ENCODE assay signal across 13 mouse cellular contexts in genomic region chr10:39389451-39389891, GRCm38 (mm10). TPM values are rescaled to one million over a fixed set of nuclear protein-coding genes. Genes with fewer than 3 reads are reported as not detected.
DNase-seq lines count a peak whose midpoint lies in the region; ATAC-seq and TF ChIP-seq lines count a peak whose summit lies in the region.
"Had no signal": no experiment of that assay in that cellular context is flagged by ENCODE, and none has a peak within 500 bp of the region (broad histone marks: within the 10 kb centered on the region; RNA-seq: fewer than 3 reads in every experiment).

No protein-coding gene starts in this region.

- H3K36me3 ChIP-seq in forebrain, embryonic 13.5 days (ENCODE audit: poor library complexity, severe bottlenecking) = peaks cover 18% of the 10 kb centered on the region
- peaks cover 17% of the 10 kb centered on the region for H3K36me3 ChIP-seq in forebrain, embryonic 10.5 days (replicated peaks)
- H3K36me3 ChIP-seq in heart, embryonic 15.5 days = peaks cover 12% of the 10 kb centered on the region
- peaks cover 6% of the 10 kb centered on the region for H3K36me3 ChIP-seq in neural tube, embryonic 15.5 days

- H3K9ac ChIP-seq in forebrain, embryonic 13.5 days = no peak overlapping the region
- no peak overlapping the region for H3K9ac ChIP-seq in heart, embryonic 15.5 days
- no peak overlapping the region for H3K9ac ChIP-seq in neural tube, embryonic 15.5 days (replicated peaks)

- no peaks in the 10 kb centered on the region for H3K9me3 ChIP-seq in forebrain, embryonic 13.5 days (replicated peaks)
- H3K9me3 ChIP-seq in forebrain, embryonic 10.5 days = peaks cover 3% of the 10 kb centered on the region; the same call in 1 of the 2 replicates
- H3K9me3 ChIP-seq in heart, embryonic 15.5 days (replicated peaks) = no peaks in the 10 kb centered on the region
- H3K9me3 ChIP-seq in neural tube, embryonic 15.5 days (replicated peaks) = no peaks in the 10 kb centered on the region

- H3K4me3 ChIP-seq in forebrain, embryonic 13.5 days = no peak overlapping the region
- no peak overlapping the region for H3K4me3 ChIP-seq in forebrain, embryonic 10.5 days
- no peak overlapping the region for H3K4me3 ChIP-seq in left cerebral cortex, adult 2 months
- H3K4me3 ChIP-seq in heart, embryonic 15.5 days = no peak overlapping the region
- H3K4me3 ChIP-seq in neural tube, embryonic 15.5 days (replicated peaks) = no peak overlapping the region

- H3K4me1 ChIP-seq in forebrain, embryonic 13.5 days = peaks cover 66% of the 10 kb centered on the region
- H3K4me1 ChIP-seq in forebrain, embryonic 10.5 days = peaks cover 18% of the 10 kb centered on the region
- H3K4me1 ChIP-seq in heart, embryonic 15.5 days (replicated peaks) = peaks cover 46% of the 10 kb centered on the region
- H3K4me1 ChIP-seq in neural tube, embryonic 15.5 days = peaks cover 70% of the 10 kb centered on the region

- peak; percentile 30; the same call in 1 of the 2 replicates for ATAC-seq in forebrain, embryonic 13.5 days
- ATAC-seq in heart, embryonic 15.5 days (replicated peaks; ENCODE audit: insufficient number of reproducible peaks, insufficient read depth, low FRiP score, low read depth) = peak; percentile 33; the same call in 1 of the 2 replicates
- ATAC-seq in neural tube, embryonic 15.5 days (ENCODE audit: low FRiP score) = 0 out of 2 replicates have a peak, but pooled peaks have one; percentile 5
- ATAC-seq in megakaryocyte-erythroid progenitor cell, adult 5-6 weeks (replicated peaks; ENCODE audit: low FRiP score, low TSS enrichment, poor library complexity, severe bottlenecking) = no peak

- peak overlapping the region; percentile 48 for H3K27ac ChIP-seq in forebrain, embryonic 13.5 days
- H3K27ac ChIP-seq in forebrain, embryonic 10.5 days = no peak overlapping the region
- H3K27ac ChIP-seq in left cerebral cortex, adult 2 months = no peak overlapping the region
- peak overlapping the region; percentile 49; the same call in 1 of the 2 replicates for H3K27ac ChIP-seq in heart, embryonic 15.5 days
- H3K27ac ChIP-seq in neural tube, embryonic 15.5 days (replicated peaks) = peak overlapping the region; percentile 52

- no peak overlapping the region for H3K4me2 ChIP-seq in forebrain, embryonic 13.5 days
- H3K4me2 ChIP-seq in heart, embryonic 15.5 days = peak overlapping the region; percentile 12; the same call in 1 of the 2 replicates
- H3K4me2 ChIP-seq in neural tube, embryonic 15.5 days = no peak overlapping the region
- H3K4me2 ChIP-seq: liver, embryonic 11.5 days had no signal

- DNase-seq in forebrain, embryonic 10.5 days (ENCODE audit: extremely low spot score, low spot score) = no peak
- DNase-seq in left cerebral cortex, postnatal 4 days = peak; percentile 53
- DNase-seq in left cerebral cortex, adult 2 months (ENCODE audit: extremely low spot score in 1 of 2, low spot score in 2 of 2) = no peak
- no peak for DNase-seq in MN1 (ENCODE audit: low spot score)
- DNase-seq: gastrocnemius, postnatal 36 days; kidney, adult 11 months; lung, postnatal 14 days had no signal

- no peak for TF ChIP-seq CTCF in left cerebral cortex, adult 2 months (IDR thresholded peaks at IDR 0.05)

- no peaks in the 10 kb centered on the region for H3K27me3 ChIP-seq in forebrain, embryonic 13.5 days
- no peaks in the 10 kb centered on the region for H3K27me3 ChIP-seq in forebrain, embryonic 10.5 days (ENCODE audit: poor library complexity, severe bottlenecking)
- H3K27me3 ChIP-seq in heart, embryonic 15.5 days = no peaks in the 10 kb centered on the region
- H3K27me3 ChIP-seq in neural tube, embryonic 15.5 days (replicated peaks) = no peaks in the 10 kb centered on the region

- 62% methylated on average over 11 of the region's 11 CpGs for WGBS in forebrain, embryonic 13.5 days
- 92% methylated on average over 11 of the region's 11 CpGs for WGBS in forebrain, embryonic 10.5 days
- 38% methylated on average over 11 of the region's 11 CpGs for WGBS in heart, embryonic 15.5 days
- WGBS in neural tube, embryonic 15.5 days = 54% methylated on average over 11 of the region's 11 CpGs

- intact Hi-C loops in left cerebral cortex, postnatal 4 days (cut with DNase I) = loop anchor here (10.0 kb wide), 1 partner anchor 135 kb away; no protein-coding TSS in a partner anchor
- intact Hi-C loops in left cerebral cortex, adult 2 months (cut with DNase I) = no loop called here

RNA-seq across cellular contexts. Expression of gene Fyn, which starts 20.8 kb away (rescaled TPM):
- polyA plus RNA-seq in forebrain, embryonic 13.5 days (2015; fragmentation: Nextera tagmentation; extraction: Ambion mirVana) = 58.8 and 61.4 TPM in 2 replicates
- polyA plus RNA-seq in forebrain, embryonic 10.5 days (2016; fragmentation: Nextera tagmentation; extraction: Ambion mirVana) = 20.5 and 21.4 TPM in 2 replicates
- 100 to 1,000 TPM; 211 to 217 TPM for total RNA-seq in left cerebral cortex, postnatal 4 days (2021)
- 100 to 1,000 TPM; 116 to 117 TPM for total RNA-seq in left cerebral cortex, adult 2 months (2021)
- polyA plus RNA-seq in heart, embryonic 15.5 days (2015; fragmentation: Nextera tagmentation; extraction: Ambion mirVana) = 12.7 and 17.2 TPM in 2 replicates
- polyA plus RNA-seq in neural tube, embryonic 15.5 days (2015; fragmentation: Nextera tagmentation; extraction: Ambion mirVana) = 67.8 and 76.5 TPM in 2 replicates
- total RNA-seq in megakaryocyte-erythroid progenitor cell, adult 5-6 weeks (2014; fragmentation: Nextera tagmentation) = 10.7 and 16.5 TPM in 2 replicates
- 29.4 and 37.7 TPM in 2 replicates for total RNA-seq in megakaryocyte-erythroid progenitor cell, adult 5-6 weeks (2017)
- total RNA-seq: MEL had no signal

Comparison
In these comparisons a context has a peak if more than half of its experiments do, and no peak if none do; other contexts are left out.
1. H3K27ac ChIP-seq: peak in forebrain, embryonic 13.5 days (single experiment), heart, embryonic 15.5 days (single experiment) and neural tube, embryonic 15.5 days (single experiment); none in forebrain, embryonic 10.5 days (single experiment) and left cerebral cortex, adult 2 months (single experiment).